Mouse (Mus musculus): ENCODE measurements around the gene Anp32e. TPM values are rescaled to one million over a fixed set of nuclear protein-coding genes. Genes with fewer than 3 reads are reported as not detected.

The Anp32e gene
- polyA plus RNA-seq, 1 experiment from 2014 or later, result 366 TPM

DNA sequence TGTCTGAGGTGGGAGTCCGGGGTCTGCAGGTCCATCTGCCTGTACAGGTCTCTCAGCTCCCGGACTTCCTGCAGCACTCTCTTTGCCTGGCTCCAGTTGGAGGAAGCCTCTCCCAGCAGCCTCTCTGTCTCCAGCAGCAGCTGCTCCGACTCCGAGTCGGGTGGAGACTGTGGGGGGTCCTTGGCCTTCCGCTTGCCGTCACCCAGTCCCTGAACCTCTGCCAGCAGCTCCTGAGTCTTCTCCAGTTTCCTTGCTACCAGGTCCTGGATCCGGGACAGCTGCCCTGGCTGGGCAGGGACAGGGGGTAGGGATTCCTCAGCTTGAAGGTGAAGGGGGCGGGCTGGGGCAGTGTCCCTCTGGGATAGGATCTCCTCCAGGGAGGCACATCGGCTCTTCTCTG, 59.9 kb downstream of the Anp32e start:
- no peak overlapping the region for H3K4me3 ChIP-seq
- H3K4me1 ChIP-seq, result peaks cover 62% of the 10 kb centered on the region
- DNase-seq (ENCODE audit: low spot score), result no peak
- peaks cover 69% of the 10 kb centered on the region for H3K36me3 ChIP-seq
- 77% methylated on average over 10 of the region's 10 CpGs for WGBS
- 0 out of 2 replicates have a peak, but pooled peaks cover 5% of the 10 kb centered on the region for H3K9me3 ChIP-seq (replicated peaks)
- 0 out of 2 replicates have a peak overlapping the region, but pooled peaks have one; percentile 2 for H3K27ac ChIP-seq (replicated peaks)
- no peaks in the 10 kb centered on the region for H3K27me3 ChIP-seq (ENCODE audit: low read depth, poor library complexity, severe bottlenecking)

DNA sequence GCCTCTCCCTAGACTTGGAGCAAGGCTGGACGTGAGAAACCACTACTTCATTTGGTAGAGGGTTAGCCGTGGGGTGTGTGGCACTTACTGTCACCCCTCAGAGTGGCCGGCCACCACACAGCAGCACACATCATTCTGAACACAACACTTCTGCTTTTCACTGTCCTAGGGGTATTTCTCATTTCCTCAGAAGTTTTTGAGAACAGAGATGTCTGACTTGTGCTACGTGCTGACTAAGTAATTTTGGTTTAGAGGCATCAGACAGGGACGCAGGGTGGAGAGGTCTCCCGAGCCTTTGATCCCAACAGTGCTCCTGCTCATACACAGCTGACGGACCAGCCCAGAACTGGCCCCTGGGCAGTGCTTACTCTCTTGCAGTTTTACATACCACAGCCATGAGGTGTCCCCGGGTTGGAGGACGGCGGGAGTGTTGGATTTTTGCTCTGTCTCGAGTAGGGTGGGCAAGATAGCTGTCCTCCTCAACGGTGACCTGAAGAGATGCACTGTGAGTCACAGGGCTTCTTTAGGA, 61.4 kb downstream of the Anp32e start:
- Histone ChIP-seq H3K4me1 (peaks cover 60% of the 10 kb centered on the region), H3K9me3 (replicated peaks) (no peaks in the 10 kb centered on the region), H3K4me3 (no peak overlapping the region), H3K36me3 (peaks cover 70% of the 10 kb centered on the region), H3K27me3 (ENCODE audit: low read depth, poor library complexity, severe bottlenecking) (no peaks in the 10 kb centered on the region), H3K27ac (replicated peaks) (no peak overlapping the region)
- DNase-seq (ENCODE audit: low spot score), result no peak
- 92% methylated on average over 12 of the region's 12 CpGs for WGBS

DNA sequence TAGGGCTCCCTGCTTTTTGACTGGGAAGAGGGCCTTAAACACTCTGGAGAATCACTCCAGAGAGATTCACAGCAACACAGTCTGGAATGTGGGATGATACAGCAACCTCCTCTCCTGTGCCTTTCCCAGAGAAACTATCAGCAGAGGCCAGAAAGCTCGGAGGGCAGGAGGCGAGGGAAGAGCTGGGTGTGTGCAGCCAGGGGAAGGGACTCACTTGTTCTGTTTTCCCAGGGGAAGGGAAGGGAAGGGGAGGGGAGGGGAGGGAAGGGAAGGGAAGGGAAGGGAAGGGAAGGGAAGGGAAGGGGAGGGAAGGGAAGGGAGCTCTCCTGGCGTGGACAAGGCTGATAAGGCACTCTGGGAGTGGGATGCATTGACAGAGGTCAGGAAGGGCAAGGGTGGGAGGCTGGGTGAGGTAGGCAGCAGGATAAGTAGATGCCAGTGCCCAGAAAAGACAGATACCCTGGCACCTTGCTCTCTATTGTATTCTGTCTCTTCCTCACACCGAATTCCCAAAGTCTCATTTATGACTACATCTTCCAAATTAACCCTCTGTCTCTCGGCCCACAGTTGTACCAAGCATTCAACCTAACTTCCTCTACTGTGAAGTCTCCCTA, 64.1 kb downstream of the Anp32e start:
- Histone ChIP-seq H3K27ac (replicated peaks) (peak overlapping the region; percentile 100), H3K9me3 (replicated peaks) (no peaks in the 10 kb centered on the region), H3K4me1 (peaks cover 61% of the 10 kb centered on the region), H3K4me3 (peak overlapping the region; percentile 86), H3K36me3 (peaks cover 59% of the 10 kb centered on the region), H3K27me3 (ENCODE audit: low read depth, poor library complexity, severe bottlenecking) (no peaks in the 10 kb centered on the region)
- 62% methylated on average over 5 of the region's 5 CpGs for WGBS
- DNase-seq (ENCODE audit: low spot score), result no peak

DNA sequence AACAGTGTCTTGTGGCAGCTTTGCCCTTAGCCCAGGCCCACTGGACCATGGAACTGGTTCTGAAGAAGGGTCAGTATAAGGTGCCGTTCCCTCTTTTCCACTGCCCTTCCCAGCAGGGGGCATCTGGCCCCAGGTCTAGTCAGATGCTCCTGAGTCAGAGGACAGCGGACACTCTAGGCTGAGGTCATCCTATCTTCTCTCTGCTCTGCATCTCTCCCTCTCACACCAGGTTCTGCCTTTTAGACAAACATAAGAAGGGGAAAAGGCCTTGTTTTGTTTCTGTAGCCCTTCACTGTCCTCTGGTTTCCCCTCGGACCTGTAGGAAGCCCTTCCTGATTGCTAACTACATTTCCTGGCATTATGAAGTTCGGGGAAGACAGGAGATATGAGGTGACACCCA, 64.8 kb downstream of the Anp32e start:
- no peaks in the 10 kb centered on the region for H3K27me3 ChIP-seq (ENCODE audit: low read depth, poor library complexity, severe bottlenecking)
- 44% methylated on average over 4 of the region's 4 CpGs for WGBS
- H3K36me3 ChIP-seq, result peaks cover 51% of the 10 kb centered on the region
- H3K4me1 ChIP-seq, result peaks cover 59% of the 10 kb centered on the region
- peak overlapping the region; percentile 100 for H3K27ac ChIP-seq (replicated peaks)
- H3K4me3 ChIP-seq, result peak overlapping the region; percentile 86
- H3K9me3 ChIP-seq (replicated peaks), result no peaks in the 10 kb centered on the region
- DNase-seq (ENCODE audit: low spot score), result peak; percentile 25

DNA sequence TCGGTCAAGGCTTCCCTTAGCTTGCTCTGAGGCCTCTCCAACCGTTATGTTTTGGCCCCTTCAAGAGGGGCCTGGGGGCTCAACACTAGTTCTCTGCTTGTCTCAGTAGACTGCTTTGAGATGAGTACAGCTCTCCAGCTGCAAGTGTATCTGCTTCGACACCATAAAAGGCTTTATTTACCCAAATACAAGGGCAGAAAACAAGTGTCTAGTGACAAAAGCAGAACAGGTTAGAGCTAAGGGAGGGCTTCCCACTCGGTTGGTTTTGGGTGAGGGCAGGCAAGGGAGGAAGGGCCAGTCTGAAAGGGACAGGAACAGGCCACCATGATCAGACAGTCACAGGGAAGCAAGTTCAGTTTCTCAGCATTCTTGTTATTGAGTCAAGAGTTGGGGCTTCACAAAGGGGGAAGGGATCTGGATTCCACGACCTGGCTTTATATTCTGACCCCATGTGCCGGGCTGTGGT, 65.4 kb downstream of the Anp32e start:
- DNase-seq (ENCODE audit: low spot score), result peak; percentile 32
- Histone ChIP-seq H3K36me3 (peaks cover 46% of the 10 kb centered on the region), H3K27ac (replicated peaks) (peak overlapping the region; percentile 100), H3K4me3 (peak overlapping the region; percentile 86), H3K9me3 (replicated peaks) (no peaks in the 10 kb centered on the region), H3K27me3 (ENCODE audit: low read depth, poor library complexity, severe bottlenecking) (no peaks in the 10 kb centered on the region), H3K4me1 (peaks cover 55% of the 10 kb centered on the region)
- 17% methylated on average over 6 of the region's 6 CpGs for WGBS

DNA sequence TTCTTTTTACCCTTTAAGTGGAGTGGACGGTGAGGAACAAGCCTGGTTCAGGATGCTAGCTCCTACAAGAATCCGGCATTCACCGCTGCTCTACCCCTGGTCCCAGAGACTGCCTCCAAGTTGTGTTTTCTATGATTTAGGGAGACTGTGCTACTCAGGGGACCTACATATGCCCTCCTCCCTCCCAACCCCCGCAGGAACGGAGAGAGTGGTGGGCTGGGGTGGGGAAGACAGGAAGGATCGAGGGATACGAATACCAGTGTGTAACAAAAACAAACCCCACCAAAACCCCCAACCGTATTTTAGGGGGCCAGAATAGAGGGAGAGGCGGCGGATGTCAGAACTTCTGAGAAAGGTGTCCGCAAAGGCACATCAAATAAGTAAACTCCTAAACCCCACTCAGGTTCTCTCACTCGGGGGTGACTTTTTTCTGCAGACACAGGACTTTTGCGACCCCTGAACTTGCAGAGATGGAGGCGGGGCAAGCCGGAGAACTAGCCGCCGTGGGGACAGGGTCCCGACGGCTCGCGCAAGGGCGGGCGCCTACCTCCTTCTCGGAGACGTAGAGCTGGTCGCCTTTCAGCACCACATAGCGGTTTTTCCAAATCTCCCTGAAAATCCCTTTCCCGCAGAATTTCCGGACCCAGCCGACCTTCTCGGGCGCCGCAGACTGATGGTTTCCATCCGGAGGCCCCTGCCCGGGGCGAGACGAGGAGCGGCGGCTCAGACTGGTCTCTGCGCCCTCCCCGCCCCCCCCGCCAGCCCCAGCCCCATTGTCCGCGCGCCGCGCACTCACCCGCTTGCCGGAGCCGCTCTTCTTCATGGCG, 66.1 kb downstream of the Anp32e start:
- no peaks in the 10 kb centered on the region for H3K9me3 ChIP-seq (replicated peaks)
- DNase-seq (ENCODE audit: low spot score), result peak; percentile 76
- peak overlapping the region; percentile 86 for H3K4me3 ChIP-seq
- peaks cover 60% of the 10 kb centered on the region for H3K4me1 ChIP-seq
- peaks cover 38% of the 10 kb centered on the region for H3K36me3 ChIP-seq
- WGBS, result 1% methylated on average over 51 of the region's 51 CpGs
- H3K27ac ChIP-seq (replicated peaks), result peak overlapping the region; percentile 100
- no peaks in the 10 kb centered on the region for H3K27me3 ChIP-seq (ENCODE audit: low read depth, poor library complexity, severe bottlenecking)

DNA sequence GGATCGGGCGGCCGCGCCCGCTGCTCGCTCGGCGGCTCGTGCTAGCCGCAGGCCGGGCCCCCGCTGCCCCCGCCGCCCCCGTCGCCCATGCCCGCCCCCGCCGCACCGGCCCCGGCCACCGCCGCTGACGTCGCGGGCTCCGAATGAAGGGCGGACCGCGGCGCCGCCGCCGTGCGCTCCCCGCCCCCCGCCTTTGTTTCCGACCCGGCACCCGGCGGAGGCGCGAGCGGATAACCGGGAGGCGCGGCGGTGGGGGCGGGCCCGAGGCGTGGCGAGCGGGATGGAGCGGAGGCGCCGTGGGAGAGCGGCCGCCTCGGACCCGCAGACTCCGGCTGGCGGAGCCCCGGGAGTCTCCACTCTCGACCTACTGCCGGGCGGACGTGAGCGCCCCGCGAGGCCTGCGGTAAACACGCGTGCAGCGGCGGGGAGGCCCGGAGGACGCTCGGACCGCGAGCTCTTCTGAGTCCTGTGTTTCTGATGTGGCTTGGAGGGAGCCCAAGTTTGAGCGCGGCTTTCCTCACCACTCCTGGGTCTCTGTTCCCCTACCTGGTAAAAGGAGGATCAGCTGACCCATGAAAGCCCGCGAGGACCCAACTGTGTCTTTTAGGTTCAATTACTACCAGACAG, 66.9 kb downstream of the Anp32e start, which contains the start of gene Plekho1:
TSS of gene Plekho1 (minus strand) at position 200 of the 627 bp plus-strand sequence.
- Histone ChIP-seq H3K9me3 (replicated peaks) (no peaks in the 10 kb centered on the region), H3K4me1 (peaks cover 62% of the 10 kb centered on the region), H3K27ac (replicated peaks) (peak within 1 kb of the TSS; percentile 100), H3K27me3 (ENCODE audit: low read depth, poor library complexity, severe bottlenecking) (no peaks in the 10 kb centered on the region), H3K4me3 (peak within 1 kb of the TSS; percentile 86), H3K36me3 (peaks cover 31% of the 10 kb centered on the region)
- under 1% methylated on average over 82 of the region's 84 CpGs for WGBS
- DNase-seq (ENCODE audit: low spot score), result peak; percentile 74

DNA sequence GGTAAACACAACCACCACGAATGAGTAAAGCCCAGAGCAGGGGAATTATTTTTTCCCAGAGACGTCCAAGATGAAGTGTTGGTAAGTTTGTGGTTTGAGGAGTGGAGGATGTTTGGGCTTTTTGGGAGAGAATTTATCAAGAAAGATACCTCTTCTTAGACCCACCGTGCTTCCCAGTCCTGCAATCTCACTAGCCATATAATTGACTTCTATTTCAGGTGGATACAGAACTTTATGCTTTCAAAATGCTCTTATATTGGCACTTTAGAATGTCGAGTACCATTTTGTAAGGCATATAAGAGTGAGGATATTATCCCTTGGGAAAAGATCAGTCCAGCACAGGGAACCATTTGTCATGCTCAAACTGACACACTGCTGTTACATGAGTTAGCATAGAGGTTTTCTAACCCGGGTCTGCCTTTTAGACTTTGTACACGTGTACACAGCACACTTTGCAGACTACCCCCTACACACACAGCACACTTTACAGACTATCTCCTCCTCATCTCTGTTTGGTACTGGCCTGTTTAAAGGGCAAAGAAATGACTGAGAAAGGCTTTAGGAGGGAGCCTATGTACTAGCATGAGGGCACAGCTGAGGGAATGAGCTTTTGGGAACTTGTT, 67.5 kb downstream of the Anp32e start:
- H3K36me3 ChIP-seq, result peaks cover 25% of the 10 kb centered on the region
- WGBS, result 22% methylated on average over 6 of the region's 6 CpGs
- H3K27ac ChIP-seq (replicated peaks), result peak overlapping the region; percentile 100
- H3K4me3 ChIP-seq, result peak overlapping the region; percentile 86
- peaks cover 61% of the 10 kb centered on the region for H3K4me1 ChIP-seq
- DNase-seq (ENCODE audit: low spot score), result no peak
- H3K27me3 ChIP-seq (ENCODE audit: low read depth, poor library complexity, severe bottlenecking), result no peaks in the 10 kb centered on the region
- H3K9me3 ChIP-seq (replicated peaks), result no peaks in the 10 kb centered on the region

Other genes starting within 250 kb of the Anp32e start
- 0.78 and 1.4 TPM in 2 replicates for gene Adamtsl4, start 241.3 kb upstream of the Anp32e start, polyA plus RNA-seq (2016; fragmentation: Nextera tagmentation; extraction: Ambion mirVana)
- 18.1 and 19.5 TPM in 2 replicates for gene Ecm1, start 189.7 kb upstream of the Anp32e start, polyA plus RNA-seq (2016; fragmentation: Nextera tagmentation; extraction: Ambion mirVana)
- gene Tars2, start 169.0 kb upstream of the Anp32e start, polyA plus RNA-seq (2016; fragmentation: Nextera tagmentation; extraction: Ambion mirVana), result 54.1 and 64.4 TPM in 2 replicates
- gene Rprd2, start 110.4 kb upstream of the Anp32e start, polyA plus RNA-seq (2016; fragmentation: Nextera tagmentation; extraction: Ambion mirVana), result 18.1 and 22.1 TPM in 2 replicates
- 65.8 and 66.5 TPM in 2 replicates for gene Prpf3, start 73.4 kb upstream of the Anp32e start, polyA plus RNA-seq (2016; fragmentation: Nextera tagmentation; extraction: Ambion mirVana)
- gene Mrps21, start 57.7 kb upstream of the Anp32e start, polyA plus RNA-seq (2016; fragmentation: Nextera tagmentation; extraction: Ambion mirVana), result 354 and 390 TPM in 2 replicates
- 7.9 and 12.3 TPM in 2 replicates for gene Ciart, start 47.0 kb upstream of the Anp32e start, polyA plus RNA-seq (2016; fragmentation: Nextera tagmentation; extraction: Ambion mirVana)
- gene BC028528, start 37.2 kb upstream of the Anp32e start, polyA plus RNA-seq (2016; fragmentation: Nextera tagmentation; extraction: Ambion mirVana), result 8.1 and 9.6 TPM in 2 replicates
- gene Aph1a, start 35.3 kb upstream of the Anp32e start, polyA plus RNA-seq (2016; fragmentation: Nextera tagmentation; extraction: Ambion mirVana), result 31.1 and 37.4 TPM in 2 replicates
- 67.7 and 93.9 TPM in 2 replicates for gene Car14, start 24.6 kb upstream of the Anp32e start, polyA plus RNA-seq (2016; fragmentation: Nextera tagmentation; extraction: Ambion mirVana)
- gene Plekho1, start 66.8 kb downstream of the Anp32e start, polyA plus RNA-seq (2016; fragmentation: Nextera tagmentation; extraction: Ambion mirVana), result 66.8 and 69.0 TPM in 2 replicates
- 28.6 and 33.3 TPM in 2 replicates for gene Vps45, start 129.2 kb downstream of the Anp32e start, polyA plus RNA-seq (2016; fragmentation: Nextera tagmentation; extraction: Ambion mirVana)
- 16.5 and 18.9 TPM in 2 replicates for gene Otud7b, start 175.3 kb downstream of the Anp32e start, polyA plus RNA-seq (2016; fragmentation: Nextera tagmentation; extraction: Ambion mirVana)
- gene Mtmr11, start 232.8 kb downstream of the Anp32e start, polyA plus RNA-seq (2016; fragmentation: Nextera tagmentation; extraction: Ambion mirVana), result 7.8 and 9.6 TPM in 2 replicates
- 262 and 271 TPM in 2 replicates for gene Sf3b4, start 243.1 kb downstream of the Anp32e start, polyA plus RNA-seq (2016; fragmentation: Nextera tagmentation; extraction: Ambion mirVana)

All from midbrain, embryonic 10.5 days (tissue).